Mouse (Mus musculus) MEL (cell line): ENCODE measurements around the gene Prr5l.

Experiments used
- BHLHE40 ChIP-seq: IDR thresholded peaks from 2 replicates; pipeline ENCODE4 v1.6.1; 2012; ENCODE audit warnings: low read depth, mild to moderate bottlenecking, inconsistent platforms, low read length, improper control_type of control experiment, borderline replicate concordance
- CTCF ChIP-seq, 3 experiments: IDR thresholded peaks in 2 of 3; conservative IDR thresholded peaks in 1 of 3; 2 replicates each; pipeline ENCODE4 v1.5.1; 2011 to 2012; ENCODE audit warnings: low read length in 3 of 3, low read depth in 2 of 3, mild to moderate bottlenecking in 2 of 3, improper control_type of control experiment in 1 of 3, inconsistent platforms in 1 of 3, mixed read lengths in 1 of 3, moderate library complexity in 1 of 3; ENCODE audit not compliant: control insufficient read depth in 1 of 3, insufficient read depth in 1 of 3, poor library complexity in 1 of 3, severe bottlenecking in 1 of 3
- E2F4 ChIP-seq: IDR thresholded peaks from 2 replicates; pipeline ENCODE4 v1.6.1; 2011; ENCODE audit warnings: low read depth, low read length, improper control_type of control experiment, borderline replicate concordance
- GABPA ChIP-seq: IDR thresholded peaks from 2 replicates; pipeline ENCODE4 v1.6.1; 2012; ENCODE audit warnings: low read depth, mild to moderate bottlenecking, inconsistent platforms, low read length, improper control_type of control experiment, moderate library complexity
- GATA1 ChIP-seq: IDR thresholded peaks from 2 replicates; pipeline ENCODE4 v1.6.1; 2011; ENCODE audit warnings: low read depth, low read length, improper control_type of control experiment
- MAX ChIP-seq: IDR thresholded peaks from 2 replicates; pipeline ENCODE4 v1.6.1; 2011; ENCODE audit warnings: low read length, improper control_type of control experiment
- MEF2A ChIP-seq: IDR thresholded peaks from 2 replicates; pipeline ENCODE4 v1.6.1; 2014; ENCODE audit warnings: low read depth, mild to moderate bottlenecking, inconsistent platforms, low read length, improper control_type of control experiment; ENCODE audit not compliant: poor library complexity, insufficient replicate concordance, severe bottlenecking; ENCODE audit errors: extremely low read depth
- POLR2A ChIP-seq, 2 experiments: IDR thresholded peaks; 2 replicates each; pipeline ENCODE4 v1.6.1; 2011 to 2012; ENCODE audit warnings: low read length in 2 of 2, mild to moderate bottlenecking in 2 of 2, control low read depth in 1 of 2, improper control_type of control experiment in 1 of 2, low read depth in 1 of 2, moderate library complexity in 1 of 2; ENCODE audit not compliant: control insufficient read depth in 1 of 2, insufficient read depth in 1 of 2, poor library complexity in 1 of 2
- POLR2AphosphoS5 ChIP-seq: IDR thresholded peaks from 2 replicates; pipeline ENCODE4 v1.6.1; 2012; ENCODE audit warnings: low read depth, borderline replicate concordance, mild to moderate bottlenecking, inconsistent platforms, low read length, moderate library complexity, mixed read lengths
- TAL1 ChIP-seq: IDR thresholded peaks from 2 replicates; pipeline ENCODE4 v1.6.1; 2012; ENCODE audit warnings: mild to moderate bottlenecking, inconsistent platforms, low read length, moderate library complexity, mixed read lengths

- TF ChIP-seq POLR2AphosphoS5: no peak
- no peak for TF ChIP-seq BHLHE40
- TF ChIP-seq GATA1: no peak
- TF ChIP-seq TAL1: no peak
- TF ChIP-seq POLR2A (IDR thresholded peaks at IDR 0.05; ENCODE audit: control insufficient read depth in 1 of 2, insufficient read depth in 1 of 2, low read depth in 1 of 2, low read length in 2 of 2, poor library complexity in 1 of 2): no peak
- no peak for TF ChIP-seq CTCF (IDR thresholded peaks at IDR 0.05 in 2 of 3, conservative IDR thresholded peaks at IDR 0.05 in 1 of 3; ENCODE audit: control insufficient read depth in 1 of 3, insufficient read depth in 1 of 3, low read depth in 2 of 3, low read length in 3 of 3, poor library complexity in 1 of 3, severe bottlenecking in 1 of 3)
- TF ChIP-seq MAX: no peak
- no peak for TF ChIP-seq GABPA
- no peak for TF ChIP-seq MEF2A
- no peak for TF ChIP-seq E2F4
These were observed at the start of gene Prr5l for GRCm38 (mm10) chr2:101882998-101883397.
